Mouse (Mus musculus): ENCODE data around the gene Smc1a.
A peak's percentile ranks its signal among the peaks of the same experiment; 100 is the strongest.

Gene Smc1a

GRCm38 (mm10) chrX:152016151-152017145, at the start of gene Smc1a, which contains the start of gene Ribc1:
Gene Smc1a, plus strand, starts transcription at chrX:152016428.
Gene Ribc1, minus strand, starts transcription at chrX:152016295.
- peak; percentile 74 for DNase-seq (ENCODE audit: low spot score)

GRCm38 (mm10) chrX:151999006-151999710, 17.1 kb upstream of the Smc1a start:
- DNase-seq (ENCODE audit: low spot score) = no peak

- no peak for DNase-seq (ENCODE audit: low spot score)
Measured at GRCm38 (mm10) chrX:152001182-152001684, 15.0 kb upstream of the Smc1a start.

GRCm38 (mm10) chrX:152001737-152002710, 14.2 kb upstream of the Smc1a start, which contains the start of gene Hsd17b10:
Gene Hsd17b10, plus strand, starts transcription at chrX:152001845.
- DNase-seq (ENCODE audit: low spot score) = peak; percentile 56

- no peak for DNase-seq (ENCODE audit: low spot score)
Measured at GRCm38 (mm10) chrX:152002865-152003264, 13.4 kb upstream of the Smc1a start.

- DNase-seq (ENCODE audit: low spot score) = no peak
Measured at GRCm38 (mm10) chrX:152007863-152008262, 8.4 kb upstream of the Smc1a start.

GRCm38 (mm10) chrX:152015752-152016150, 477 bp upstream of the Smc1a start:
- DNase-seq (ENCODE audit: low spot score) = no peak

GRCm38 (mm10) chrX:152017186-152017585, 958 bp downstream of the Smc1a start:
- DNase-seq (ENCODE audit: low spot score) = no peak

GRCm38 (mm10) chrX:152019294-152019693, 3.1 kb downstream of the Smc1a start:
- no peak for DNase-seq (ENCODE audit: low spot score)

- DNase-seq (ENCODE audit: low spot score) = no peak
Measured at GRCm38 (mm10) chrX:152039865-152040264, 23.6 kb downstream of the Smc1a start.

GRCm38 (mm10) chrX:152047230-152047629, 31.0 kb downstream of the Smc1a start:
- no peak for DNase-seq (ENCODE audit: low spot score)

GRCm38 (mm10) chrX:152052546-152052945, 36.3 kb downstream of the Smc1a start:
- DNase-seq (ENCODE audit: low spot score) = no peak

GRCm38 (mm10) chrX:152054094-152054493, 37.9 kb downstream of the Smc1a start:
- DNase-seq (ENCODE audit: low spot score) = no peak

GRCm38 (mm10) chrX:152065674-152066073, 49.4 kb downstream of the Smc1a start:
- no peak for DNase-seq (ENCODE audit: low spot score)

- no peak for DNase-seq (ENCODE audit: low spot score)
Measured at GRCm38 (mm10) chrX:152067789-152068188, 51.6 kb downstream of the Smc1a start.

GRCm38 (mm10) chrX:152089832-152090614, 73.8 kb downstream of the Smc1a start:
- DNase-seq (ENCODE audit: low spot score) = peak; percentile 8

- DNase-seq (ENCODE audit: low spot score) = no peak
Measured at GRCm38 (mm10) chrX:152097572-152097971, 81.3 kb downstream of the Smc1a start.
